Mouse (Mus musculus) thymus, adult 2 months (tissue): ENCODE measurements around the gene Ust. TPM values are rescaled to one million over a fixed set of nuclear protein-coding genes. Genes with fewer than 3 reads are reported as not detected.

Experiments
- DNase-seq: peaks from one replicate; pipeline ENCODE4 v3.0.0; 2021
- H3K27ac ChIP-seq: fragments of 200-500 bp; 2 replicates; pipeline ENCODE4 v1.5.1; 2012; ENCODE audit warnings: low read length, control low read depth; ENCODE audit not compliant: control insufficient read depth, insufficient read depth
- H3K27me3 ChIP-seq: fragments of 200-500 bp; 2 replicates; pipeline ENCODE4 v1.6.1; 2012; ENCODE audit warnings: mild to moderate bottlenecking, low read length, moderate library complexity, mixed read lengths; ENCODE audit not compliant: control insufficient read depth, insufficient read depth
- H3K36me3 ChIP-seq: fragments of 200-500 bp; 2 replicates; pipeline ENCODE4 v1.6.1; 2012; ENCODE audit warnings: mild to moderate bottlenecking, low read length, moderate library complexity; ENCODE audit not compliant: control insufficient read depth, insufficient read depth
- H3K4me1 ChIP-seq: fragments of 200-500 bp; replicated peaks from 2 replicates; pipeline ENCODE4 v1.6.1; 2012; ENCODE audit warnings: low read length; ENCODE audit not compliant: control insufficient read depth, insufficient read depth
- H3K4me3 ChIP-seq: fragments of 200-500 bp; 2 replicates; pipeline ENCODE4 v1.5.1; 2012; ENCODE audit warnings: mild to moderate bottlenecking, low read length, control low read depth, moderate library complexity; ENCODE audit not compliant: control insufficient read depth, insufficient read depth
- CTCF ChIP-seq: fragments of 200-500 bp; IDR thresholded peaks from 2 replicates; pipeline ENCODE4 v1.5.1; 2012; ENCODE audit warnings: mild to moderate bottlenecking, control low read depth, low read length, moderate library complexity, borderline replicate concordance; ENCODE audit not compliant: control insufficient read depth, poor library complexity, insufficient read depth; ENCODE audit errors: extremely low read depth
- POLR2A ChIP-seq: fragments of 200-500 bp; IDR thresholded peaks from 2 replicates; pipeline ENCODE4 v1.6.1; 2012; ENCODE audit warnings: mild to moderate bottlenecking, low read length, control low read depth, moderate library complexity; ENCODE audit not compliant: control insufficient read depth, poor library complexity, insufficient read depth; ENCODE audit errors: extremely low read depth
- WGBS: fragments of 180-500 bp; shearing (Covaris S2); methylation state at CpG from one replicate; pipeline ENCODE4 v1.1.7; 2018; 5-methylcytosine and 5-hydroxymethylcytosine counted together
- polyA plus RNA-seq: library from polyadenylated mRNA; depleted of rRNA; stranded (reverse); fragments of >200 nt; gene quantifications from 2 replicates; pipeline ENCODE4 v1.2.3, GENCODE M21; 2012

The Ust gene
- polyA plus RNA-seq, 1 experiment: 2.9 TPM

- no peak overlapping the region for H3K27ac ChIP-seq
- no peak for DNase-seq
- 89% methylated on average over 5 of the region's 5 CpGs for WGBS
- no peak overlapping the region for H3K4me3 ChIP-seq
- H3K4me1 ChIP-seq: no peaks in the 10 kb centered on the region
- no peak for TF ChIP-seq CTCF
- no peak for TF ChIP-seq POLR2A
- H3K27me3 ChIP-seq: no peaks in the 10 kb centered on the region
- no peaks in the 10 kb centered on the region for H3K36me3 ChIP-seq
Observed at GRCm38 (mm10) chr10:8468651-8469386, 49.8 kb downstream of the Ust start.

GRCm38 (mm10) chr10:8465918-8466317 is 52.7 kb downstream of the Ust start:
- WGBS: 87% methylated on average over 3 of the region's 3 CpGs
- TF ChIP-seq CTCF (no peak), POLR2A (no peak)
- no peak for DNase-seq
- H3K27ac ChIP-seq: no peak overlapping the region
- no peaks in the 10 kb centered on the region for H3K4me1 ChIP-seq
- no peak overlapping the region for H3K4me3 ChIP-seq
- no peaks in the 10 kb centered on the region for H3K36me3 ChIP-seq
- no peaks in the 10 kb centered on the region for H3K27me3 ChIP-seq

GRCm38 (mm10) chr10:8465216-8465615 is 53.4 kb downstream of the Ust start:
- no peak overlapping the region for H3K4me3 ChIP-seq
- no peaks in the 10 kb centered on the region for H3K27me3 ChIP-seq
- no peaks in the 10 kb centered on the region for H3K4me1 ChIP-seq
- 88% methylated on average over 1 of the region's 1 CpGs for WGBS
- H3K27ac ChIP-seq: no peak overlapping the region
- no peaks in the 10 kb centered on the region for H3K36me3 ChIP-seq
- TF ChIP-seq POLR2A (no peak), CTCF (no peak)
- no peak for DNase-seq

- Histone ChIP-seq H3K36me3 (no peaks in the 10 kb centered on the region), H3K4me1 (no peaks in the 10 kb centered on the region), H3K4me3 (no peak overlapping the region), H3K27ac (no peak overlapping the region), H3K27me3 (no peaks in the 10 kb centered on the region)
- 94% methylated on average over 5 of the region's 5 CpGs for WGBS
- no peak for TF ChIP-seq CTCF
- no peak for TF ChIP-seq POLR2A
- DNase-seq: no peak
Observed at GRCm38 (mm10) chr10:8461372-8461771, 57.3 kb downstream of the Ust start.

- 69% methylated on average over 1 of the region's 1 CpGs for WGBS
- TF ChIP-seq CTCF (no peak), POLR2A (no peak)
- H3K4me1 ChIP-seq: no peaks in the 10 kb centered on the region
- H3K4me3 ChIP-seq: no peak overlapping the region
- DNase-seq: no peak
- H3K27ac ChIP-seq: no peak overlapping the region
- H3K27me3 ChIP-seq: no peaks in the 10 kb centered on the region
- no peaks in the 10 kb centered on the region for H3K36me3 ChIP-seq
Observed at GRCm38 (mm10) chr10:8454711-8455110, 63.9 kb downstream of the Ust start.

- no peak for DNase-seq
- Histone ChIP-seq H3K36me3 (no peaks in the 10 kb centered on the region), H3K27ac (no peak overlapping the region), H3K4me3 (no peak overlapping the region), H3K27me3 (no peaks in the 10 kb centered on the region), H3K4me1 (no peaks in the 10 kb centered on the region)
- WGBS: 82% methylated on average over 5 of the region's 5 CpGs
- TF ChIP-seq POLR2A: no peak
- TF ChIP-seq CTCF: no peak
Observed at GRCm38 (mm10) chr10:8447681-8448080, 70.9 kb downstream of the Ust start.
